Mouse (Mus musculus) heart, postnatal 36 days (tissue): ENCODE measurements at regions not wholly inside any gene's neighbourhood (a gene's known extent, or its start where the extent isn't known, plus 50 kb on each side); places are given as distances from the start of the nearest gene placed in this dataset.

Source experiments
- DNase-seq, 2 experiments: peaks; one replicate each; pipeline ENCODE4 v3.0.0; 2021 to 2022
- intact Hi-C: fragments of 180-260 bp; cut with DNase I; formaldehyde crosslinking; loops from one replicate; pipeline ENCODE4 v1.15.1; 2025

DNA sequence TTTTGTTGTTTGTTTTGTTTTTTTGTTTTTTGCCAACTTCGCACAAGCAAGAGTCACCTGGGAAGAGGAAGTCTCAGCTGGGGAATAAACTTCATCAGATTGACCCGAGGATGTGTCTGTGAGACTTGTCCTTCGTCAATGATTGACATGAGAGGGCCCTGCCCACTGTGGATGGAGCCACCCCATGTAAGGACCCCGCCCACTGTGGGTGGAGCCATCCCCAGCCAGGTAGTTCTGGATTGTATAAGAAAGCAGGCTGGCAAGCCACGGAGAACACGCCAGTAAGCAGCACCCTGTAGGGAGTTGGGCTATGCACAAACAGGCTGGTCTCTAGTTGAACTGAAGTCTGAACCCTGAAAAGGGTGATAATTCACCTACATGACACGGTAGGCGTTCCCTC is 294.1 kb upstream of the Sdk2 start:
- DNase-seq, result no peak
- intact Hi-C loops, result no loop called here

DNA sequence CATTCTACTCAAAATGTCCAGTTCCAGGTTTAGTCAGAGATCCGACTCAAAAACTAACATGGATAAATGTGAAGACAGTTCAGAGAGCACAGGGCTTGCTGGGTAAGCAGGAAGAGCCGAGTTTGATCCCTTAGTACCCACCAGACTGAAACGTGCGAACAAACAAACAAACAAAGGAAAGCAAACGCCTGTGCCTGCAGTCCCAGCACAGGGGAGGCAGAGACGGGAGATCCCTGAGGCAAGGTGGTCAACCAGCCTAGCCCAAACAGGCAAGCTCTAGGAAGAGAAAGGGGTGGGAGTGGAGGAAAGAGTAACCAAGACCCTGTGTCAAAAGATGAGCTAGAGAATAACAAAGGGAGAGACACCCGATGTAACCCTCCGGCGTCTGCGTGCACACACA is 293.5 kb upstream of the Sdk2 start:
- intact Hi-C loops, result no loop called here
- no peak for DNase-seq

DNA sequence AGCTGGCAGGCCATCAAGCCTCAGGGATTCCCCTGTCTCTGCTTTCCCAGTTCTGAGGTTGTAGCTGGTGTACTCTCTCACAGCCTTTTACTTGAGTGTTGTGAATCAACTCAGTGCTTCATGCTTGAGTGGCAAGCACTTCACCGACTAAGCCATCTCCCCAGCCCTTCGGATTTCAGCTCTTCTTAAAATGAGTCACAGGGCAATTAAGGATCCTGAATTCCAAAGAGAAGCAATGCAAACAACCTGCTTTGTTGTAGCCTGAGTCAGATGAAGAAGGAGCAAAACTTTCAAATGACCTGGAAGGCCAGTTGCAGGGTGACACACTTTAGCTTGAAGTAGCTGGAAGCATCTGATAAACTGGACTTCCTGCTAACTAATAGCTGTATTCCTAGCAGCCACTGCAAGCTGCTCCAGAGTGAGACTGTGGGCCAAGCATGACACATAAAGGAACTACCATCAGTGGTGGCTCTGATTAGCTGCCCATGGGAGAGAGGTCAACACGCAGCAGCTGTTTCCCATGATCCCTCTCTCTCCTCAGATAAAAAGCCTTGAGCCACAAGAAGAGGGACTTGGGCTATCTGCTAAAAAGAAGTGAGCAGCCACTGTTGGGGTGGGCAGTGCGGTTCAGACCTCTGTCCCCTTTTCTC is 285.4 kb upstream of the Sdk2 start:
- intact Hi-C loops, result no loop called here
- peak in 1 of 2 experiments; percentile 11 for DNase-seq

- intact Hi-C loops, result no loop called here
- no peak for DNase-seq
Measured at GRCm38 (mm10) chr11:114336839-114337484, 270.1 kb upstream of the Sdk2 start.

GRCm38 (mm10) chr11:114335950-114336838 is 269.3 kb upstream of the Sdk2 start:
- no peak for DNase-seq

DNA sequence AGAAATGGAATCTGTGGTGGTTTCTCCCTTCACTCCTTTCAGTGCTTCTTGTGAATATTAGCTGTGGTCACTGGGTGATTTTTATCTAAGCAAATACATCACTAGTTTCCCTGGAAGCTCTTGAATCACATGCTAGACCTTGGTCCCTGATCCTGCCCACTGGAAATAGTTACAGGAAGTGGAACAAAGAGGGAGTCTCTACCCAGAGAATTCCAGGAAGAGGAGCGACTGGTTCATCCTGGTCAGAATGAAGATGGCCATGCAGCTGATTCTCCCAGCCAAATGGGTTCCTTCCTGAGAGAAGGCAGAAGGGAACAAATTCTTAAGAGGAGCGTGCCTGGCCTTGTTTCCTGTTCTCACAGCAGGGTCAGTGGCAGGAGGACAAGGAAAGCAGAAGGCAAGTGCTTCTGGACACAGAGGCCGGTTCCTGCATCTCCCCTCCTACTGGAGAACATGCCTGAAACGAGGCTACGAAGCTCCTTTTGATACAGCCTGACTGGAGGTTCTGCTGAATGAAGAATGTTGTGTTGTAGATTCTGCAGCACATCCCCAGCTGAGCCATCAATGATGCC is 264.8 kb upstream of the Sdk2 start:
- DNase-seq, result no peak
- intact Hi-C loops, result no loop called here

More at GRCm38 (mm10) chr11:114335950-114336838, 269.3 kb upstream of the Sdk2 start:
- intact Hi-C loops, result no loop called here

DNA sequence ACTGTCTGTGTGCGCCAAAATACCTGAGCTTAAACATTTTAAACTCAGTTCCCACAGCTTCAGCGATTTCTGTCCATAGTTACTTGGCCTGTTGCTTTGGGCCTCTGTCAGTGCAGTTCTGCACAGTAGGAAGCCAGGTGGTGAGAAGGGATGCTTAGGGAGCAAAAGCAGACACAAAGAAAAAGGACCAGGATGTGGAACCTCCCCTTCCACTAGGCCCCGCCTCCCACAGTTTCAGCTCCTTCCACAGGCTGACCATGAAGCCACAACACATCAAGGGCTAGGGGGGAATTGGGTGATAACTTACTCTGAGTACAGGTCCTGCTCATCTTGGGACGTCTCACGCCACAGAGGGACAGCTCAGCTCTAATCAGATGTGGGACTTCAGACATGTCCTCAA is 263.5 kb upstream of the Sdk2 start:
- intact Hi-C loops, result no loop called here
- DNase-seq, result no peak

DNA sequence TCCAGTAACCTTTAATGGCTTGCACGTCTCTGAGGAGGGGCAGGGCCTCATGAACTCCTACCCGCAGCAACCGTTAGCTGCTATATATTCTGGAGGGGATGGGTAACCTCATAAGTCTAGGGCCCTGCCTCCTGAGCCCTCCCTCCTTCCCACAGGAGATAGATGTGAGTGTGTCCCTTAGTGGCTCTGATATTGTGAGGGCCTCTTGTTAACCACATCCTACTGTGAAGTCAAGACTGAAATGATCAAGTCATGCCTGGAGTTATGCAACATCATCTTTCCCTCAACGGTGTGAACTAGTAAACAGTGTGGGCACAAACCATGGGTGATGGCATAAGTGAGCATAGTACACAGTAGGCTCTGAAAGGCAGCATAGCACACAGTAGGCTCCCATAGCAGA is 255.8 kb upstream of the Sdk2 start:
- intact Hi-C loops, result no loop called here
- no peak for DNase-seq

DNA sequence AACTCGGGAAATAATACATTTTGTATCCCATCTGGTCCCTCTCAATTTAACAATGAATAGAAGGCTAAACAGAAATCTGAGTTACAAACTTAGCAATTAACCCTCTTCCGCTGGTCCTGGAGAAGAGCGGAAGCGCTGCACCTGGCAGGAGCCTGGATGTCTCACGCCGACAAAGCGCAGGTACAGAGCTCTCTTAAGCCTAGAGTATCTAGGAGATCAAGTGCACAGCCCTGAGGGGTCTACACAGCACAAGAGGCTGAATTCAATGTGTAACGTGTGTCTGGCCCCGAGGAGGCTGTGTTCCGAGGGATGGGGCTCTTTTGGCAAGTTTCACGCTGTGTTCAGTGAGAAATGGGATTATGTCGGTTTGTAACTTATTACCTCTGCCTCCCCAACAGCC is 255.1 kb upstream of the Sdk2 start:
- DNase-seq, result no peak
- intact Hi-C loops, result no loop called here

GRCm38 (mm10) chr11:114321527-114321926 is 254.7 kb upstream of the Sdk2 start:
- DNase-seq, result no peak
- intact Hi-C loops, result no loop called here

- intact Hi-C loops, result no loop called here
- no peak for DNase-seq
Measured at GRCm38 (mm10) chr11:114315274-114315673, 248.4 kb upstream of the Sdk2 start.

GRCm38 (mm10) chr11:114313652-114314051 is 246.8 kb upstream of the Sdk2 start:
- intact Hi-C loops, result no loop called here
- DNase-seq, result no peak

DNA sequence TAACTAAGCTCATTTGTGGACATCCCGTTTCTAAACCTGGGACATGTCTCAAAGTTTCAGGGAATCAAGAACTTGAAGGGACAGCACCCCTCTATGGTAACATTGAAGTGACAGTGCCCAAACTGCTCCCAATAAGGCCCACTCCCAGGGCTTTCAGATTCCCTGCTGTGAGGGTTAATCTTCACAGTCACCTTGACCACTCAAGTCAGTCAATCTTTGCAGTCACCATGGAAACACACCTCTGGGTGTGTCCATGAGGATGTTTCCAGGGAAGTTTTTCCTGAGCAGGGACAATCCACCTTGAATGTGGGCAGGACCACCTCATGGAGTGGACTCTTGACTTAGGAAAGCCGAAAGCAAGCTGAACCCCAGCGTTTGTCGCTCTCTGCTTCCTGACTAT is 244.8 kb upstream of the Sdk2 start:
- intact Hi-C loops, result no loop called here
- no peak for DNase-seq

DNA sequence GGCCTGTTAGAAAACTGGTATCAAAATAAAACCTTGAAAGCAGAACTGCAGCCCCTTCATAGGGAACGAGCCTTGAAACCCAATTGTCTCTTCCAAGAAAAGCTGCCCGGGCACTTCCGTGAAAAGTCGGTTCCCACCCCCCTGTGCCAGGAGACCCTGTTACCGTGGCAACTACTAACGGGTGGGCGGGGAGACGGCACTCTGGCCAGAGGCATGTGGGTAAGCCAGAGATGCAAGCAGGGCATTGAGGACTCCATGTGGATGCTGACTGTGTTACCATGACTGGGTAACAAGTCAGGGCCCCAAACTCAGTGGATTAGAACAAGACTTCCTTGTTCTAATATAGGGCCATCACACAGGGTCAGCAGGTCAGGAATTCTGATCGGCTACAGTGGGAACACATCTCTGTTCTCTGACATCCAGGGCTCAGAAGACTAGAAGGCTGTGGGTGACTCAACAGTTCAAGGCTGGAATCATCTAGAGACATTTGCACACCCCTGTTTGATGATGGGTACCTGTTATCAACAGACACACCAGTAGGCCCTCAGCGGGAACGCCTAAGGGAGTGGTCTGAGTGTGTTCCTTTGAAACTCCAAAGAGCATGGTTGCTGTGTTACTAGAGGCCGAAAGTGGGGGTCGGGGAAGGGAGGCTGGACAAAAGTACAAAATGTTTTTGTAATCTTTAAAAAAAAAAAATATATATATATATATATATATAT is 236.9 kb upstream of the Sdk2 start:
- intact Hi-C loops, result no loop called here
- no peak for DNase-seq

- intact Hi-C loops, result no loop called here
- DNase-seq, result no peak
Measured at GRCm38 (mm10) chr11:114300611-114301319, 233.9 kb upstream of the Sdk2 start.

- intact Hi-C loops, result no loop called here
- no peak for DNase-seq
Measured at GRCm38 (mm10) chr11:114296816-114297334, 230.0 kb upstream of the Sdk2 start.

DNA sequence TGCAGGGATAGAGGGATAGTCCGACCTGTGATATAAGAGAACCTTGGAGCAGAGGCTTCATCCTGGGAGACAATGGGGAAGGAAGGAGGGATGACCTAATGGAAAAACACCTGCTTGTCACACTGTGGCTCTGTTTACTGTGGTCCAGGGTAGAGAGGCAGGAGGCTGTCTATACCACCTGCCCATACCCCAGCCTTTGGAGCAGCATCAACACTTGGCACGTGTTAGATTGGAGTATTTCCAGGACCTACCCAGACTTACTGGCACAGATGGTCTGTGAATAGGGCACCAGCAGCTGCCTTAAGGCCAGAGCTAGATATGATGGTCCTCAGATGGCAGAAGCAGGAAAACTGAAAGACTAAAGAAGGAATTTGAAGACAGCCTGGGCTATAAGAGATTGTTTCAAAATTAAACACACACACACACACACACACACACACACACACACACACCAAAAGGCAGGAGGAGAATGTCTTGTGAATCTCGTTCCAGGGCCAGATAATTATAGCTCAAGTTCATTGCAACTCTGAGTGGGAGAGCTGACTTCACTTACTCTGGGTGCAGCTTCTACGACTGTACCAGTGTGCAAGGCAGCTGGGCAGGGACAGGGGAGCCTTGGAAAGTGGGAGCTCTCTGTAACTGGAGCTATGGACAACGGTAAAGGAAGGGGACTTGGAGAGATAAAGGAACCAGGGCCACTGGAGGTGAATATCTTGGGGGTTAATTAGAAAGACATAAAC is 227.8 kb upstream of the Sdk2 start:
- intact Hi-C loops, result no loop called here
- DNase-seq, result no peak

- no peak for DNase-seq
- intact Hi-C loops, result no loop called here
Measured at GRCm38 (mm10) chr11:114291258-114291657, 224.4 kb upstream of the Sdk2 start.

- intact Hi-C loops, result loop anchor here (10.0 kb wide), 1 partner anchor 345 kb away; no protein-coding TSS in a partner anchor
- no peak for DNase-seq
Measured at GRCm38 (mm10) chr11:114289946-114290345, 223.1 kb upstream of the Sdk2 start.
